Mouse (Mus musculus) myocyte (in vitro differentiated cells): ENCODE data around the gene Cdkl4.
A peak's percentile ranks its signal among the peaks of the same experiment; 100 is the strongest.

Experiments
- CEBPB ChIP-seq: IDR thresholded peaks from 2 replicates; pipeline ENCODE4 v1.6.1; 2011; ENCODE audit warnings: mild to moderate bottlenecking, moderate library complexity; ENCODE audit not compliant: poor library complexity, insufficient read depth, severe bottlenecking
- E2F4 ChIP-seq: IDR thresholded peaks from one replicate; pipeline ENCODE4 v1.6.1; 2011; ENCODE audit warnings: mild to moderate bottlenecking, control low read depth, moderate library complexity; ENCODE audit not compliant: insufficient read depth
- MAX ChIP-seq: IDR thresholded peaks from one replicate; pipeline ENCODE4 v1.6.1; 2011; ENCODE audit warnings: low read depth, mild to moderate bottlenecking, control low read depth
- MYOD1 ChIP-seq, 3 experiments: IDR thresholded peaks; one replicate each; pipeline ENCODE4 v1.6.1; 2011; ENCODE audit warnings: control low read depth in 2 of 3, low read depth in 2 of 3, mild to moderate bottlenecking in 2 of 3, moderate library complexity in 1 of 3; ENCODE audit not compliant: insufficient read length in 2 of 3, control insufficient read depth in 1 of 3
- MYOG ChIP-seq, 3 experiments: IDR thresholded peaks; one replicate each; pipeline ENCODE4 v1.6.1; 2011; ENCODE audit warnings: control low read depth in 2 of 3, low read depth in 2 of 3, mild to moderate bottlenecking in 2 of 3; ENCODE audit not compliant: insufficient read length in 2 of 3, control insufficient read depth in 1 of 3, insufficient read depth in 1 of 3
- POLR2A ChIP-seq: IDR thresholded peaks from one replicate; pipeline ENCODE4 v1.6.1; 2011; ENCODE audit warnings: low read depth, mild to moderate bottlenecking, control low read depth, moderate library complexity; ENCODE audit not compliant: insufficient read length
- POLR2AphosphoS2 ChIP-seq: IDR thresholded peaks from one replicate; pipeline ENCODE4 v1.6.1; 2011; ENCODE audit warnings: low read depth, control low read depth; ENCODE audit not compliant: insufficient read length
- REST ChIP-seq: IDR thresholded peaks from one replicate; pipeline ENCODE4 v1.6.1; 2011; ENCODE audit warnings: mild to moderate bottlenecking, control low read depth, moderate library complexity; ENCODE audit not compliant: insufficient read depth, insufficient read length
- SRF ChIP-seq: IDR thresholded peaks from one replicate; pipeline ENCODE4 v1.6.1; 2011; ENCODE audit warnings: low read depth; ENCODE audit not compliant: control insufficient read depth, insufficient read length
- TCF3 ChIP-seq: IDR thresholded peaks from one replicate; pipeline ENCODE4 v1.6.1; 2011; ENCODE audit warnings: low read depth, control low read depth; ENCODE audit not compliant: insufficient read length
- USF1 ChIP-seq: IDR thresholded peaks from one replicate; pipeline ENCODE4 v1.6.1; 2011; ENCODE audit warnings: low read depth, mild to moderate bottlenecking, control low read depth, moderate library complexity

DNA sequence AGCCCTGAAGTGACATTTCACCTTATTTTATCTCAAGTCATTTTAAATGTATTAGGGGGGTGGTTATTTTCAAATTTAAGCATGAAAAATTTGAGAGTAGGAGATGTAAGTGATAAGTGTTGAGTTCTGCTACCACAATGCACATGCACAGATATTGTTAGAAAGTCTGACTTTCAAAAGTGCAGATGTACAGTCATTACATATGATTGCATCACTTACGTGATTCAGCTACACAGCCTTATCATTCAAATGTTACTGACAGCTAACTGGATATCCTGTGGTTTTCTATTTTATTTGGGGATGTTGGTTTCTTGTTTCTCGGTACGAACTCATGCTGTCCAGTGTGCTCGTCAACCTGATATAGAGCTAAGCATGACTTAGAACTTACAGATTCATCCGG, 92.5 kb downstream of the Cdkl4 start:
- TF ChIP-seq POLR2AphosphoS2 (no peak), MYOD1 (IDR thresholded peaks at IDR 0.05; ENCODE audit: control insufficient read depth in 1 of 3, insufficient read length in 2 of 3, low read depth in 2 of 3) (no peak), POLR2A (no peak), SRF (no peak), USF1 (no peak), MAX (no peak), CEBPB (peak; percentile 93), E2F4 (no peak), TCF3 (no peak), MYOG (IDR thresholded peaks at IDR 0.05; ENCODE audit: control insufficient read depth in 1 of 3, insufficient read depth in 1 of 3, insufficient read length in 2 of 3, low read depth in 2 of 3) (no peak), REST (no peak)
